Mouse (Mus musculus) adrenal gland, adult 18-20 months (tissue): ENCODE measurements at regions not wholly inside any gene's neighbourhood (a gene's known extent, or its start where the extent isn't known, plus 50 kb on each side); places are given as distances from the start of the nearest gene placed in this dataset.

Source experiments
- DNase-seq, 2 experiments: peaks; one replicate each; pipeline ENCODE4 v3.0.0; 2021 to 2022; ENCODE audit warnings: low spot score in 2 of 2

DNA sequence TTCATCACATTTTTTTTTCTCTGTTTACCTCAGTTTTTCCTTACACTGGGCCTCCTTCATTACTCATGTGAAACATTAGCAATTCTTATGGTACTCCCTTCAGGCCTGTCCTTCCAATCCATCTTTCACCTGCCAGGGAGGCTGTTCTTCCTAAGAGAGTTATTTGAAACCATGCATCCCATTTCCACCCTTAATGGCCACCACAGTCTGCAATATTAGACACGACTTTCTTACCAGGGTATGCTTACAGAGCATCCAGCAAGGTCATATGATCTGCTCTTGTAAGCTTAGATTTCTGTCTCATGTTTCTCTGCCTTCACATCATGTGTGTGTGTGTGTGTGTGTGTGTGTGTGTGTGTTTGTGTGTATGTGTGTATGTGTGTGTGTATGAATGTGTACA, 739.7 kb upstream of the Frg1 start:
- no peak for DNase-seq

DNA sequence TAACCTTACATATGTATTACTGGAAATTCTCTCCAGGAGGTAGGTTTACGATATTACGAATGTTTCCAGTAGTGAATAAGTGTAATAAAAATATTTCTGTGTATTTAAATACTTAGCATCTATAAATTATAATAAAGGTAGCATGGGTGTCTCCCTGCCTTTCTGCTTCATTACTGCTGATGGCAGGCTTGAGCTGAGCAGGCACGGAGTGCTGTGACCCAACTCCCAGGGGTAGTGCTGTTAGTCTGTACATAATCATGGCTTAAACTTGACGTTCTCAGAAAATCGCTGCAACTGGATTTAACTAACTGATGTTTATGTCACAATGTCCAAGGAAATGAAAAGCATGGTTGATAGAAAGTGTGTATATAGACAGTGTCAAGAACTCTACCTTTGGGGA, 727.8 kb upstream of the Frg1 start:
- no peak for DNase-seq

DNA sequence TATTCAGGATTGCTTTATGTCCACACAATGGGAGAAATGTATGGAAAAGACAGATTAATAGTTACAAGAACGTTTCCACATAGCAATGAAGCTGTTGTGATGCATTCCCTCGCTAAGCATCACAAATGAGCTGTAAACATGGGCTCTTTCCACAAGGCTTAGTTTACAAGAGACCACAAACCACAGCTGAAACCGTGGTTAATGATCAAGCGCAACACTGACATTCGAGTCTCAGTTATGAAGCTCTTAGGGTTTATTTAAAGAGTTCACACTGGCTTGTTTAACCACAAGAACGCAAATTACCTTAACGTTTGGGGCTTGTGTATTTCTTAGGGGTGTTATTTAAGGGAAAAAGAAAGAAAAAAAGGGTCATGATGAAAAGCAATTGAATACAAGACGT, 727.3 kb upstream of the Frg1 start:
- no peak for DNase-seq

DNA sequence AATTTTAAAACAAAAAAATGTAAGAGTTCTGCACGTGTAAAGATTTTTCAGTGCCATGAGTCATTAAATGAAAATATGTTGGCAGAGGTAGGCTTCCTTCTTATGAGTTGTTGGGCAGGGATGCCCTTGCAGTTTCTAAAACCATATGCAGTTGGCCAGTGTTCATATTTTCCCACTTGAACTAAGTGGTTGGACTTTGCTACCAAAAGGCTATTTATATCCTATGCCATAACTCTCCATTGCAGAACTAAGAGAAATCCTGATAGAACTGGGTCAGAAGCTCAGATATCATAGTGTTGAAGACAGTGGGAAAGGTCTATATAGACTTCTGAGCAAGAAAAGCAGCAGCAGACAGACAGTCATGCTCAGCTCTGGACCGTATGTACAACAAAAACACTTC, 690.7 kb upstream of the Frg1 start:
- no peak for DNase-seq

DNA sequence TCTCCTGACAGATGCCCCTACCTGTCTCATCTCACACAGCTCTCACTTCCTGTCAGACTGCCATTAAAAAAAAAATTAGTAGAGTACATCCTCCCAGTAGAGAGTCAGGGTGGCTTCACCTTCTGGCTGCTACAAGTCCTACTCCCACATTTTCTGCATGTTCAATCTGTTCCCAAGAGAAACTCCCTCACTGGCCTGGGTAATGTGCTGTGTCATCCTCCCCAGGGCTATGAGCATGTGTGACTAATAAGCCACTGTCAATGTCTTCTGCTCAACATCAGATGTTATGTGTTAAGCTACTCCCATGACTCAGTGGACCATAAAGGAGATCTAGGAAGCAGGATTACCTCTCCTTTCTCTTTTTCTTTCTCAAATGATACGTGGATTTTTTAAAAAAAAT, 652.4 kb upstream of the Frg1 start:
- no peak for DNase-seq

DNA sequence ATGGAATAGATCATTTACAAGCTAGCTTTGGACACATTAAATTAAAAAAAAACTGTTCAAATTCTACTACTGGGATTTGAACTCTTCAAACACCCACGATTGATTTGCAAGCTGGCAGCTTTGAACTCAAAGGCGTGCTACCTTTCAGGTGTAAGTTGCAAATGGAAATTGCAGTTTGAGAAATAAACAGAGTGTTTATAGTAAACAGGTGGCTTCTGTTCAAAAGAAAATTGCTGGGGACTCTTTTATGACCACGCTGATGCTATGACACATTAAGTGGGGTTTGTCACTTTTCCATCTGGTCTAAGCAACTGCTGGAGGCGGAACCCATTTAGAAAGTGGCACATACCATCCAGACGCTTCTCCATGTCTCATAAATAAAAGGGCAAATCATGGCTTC, 626.7 kb upstream of the Frg1 start:
- DNase-seq: no peak

DNA sequence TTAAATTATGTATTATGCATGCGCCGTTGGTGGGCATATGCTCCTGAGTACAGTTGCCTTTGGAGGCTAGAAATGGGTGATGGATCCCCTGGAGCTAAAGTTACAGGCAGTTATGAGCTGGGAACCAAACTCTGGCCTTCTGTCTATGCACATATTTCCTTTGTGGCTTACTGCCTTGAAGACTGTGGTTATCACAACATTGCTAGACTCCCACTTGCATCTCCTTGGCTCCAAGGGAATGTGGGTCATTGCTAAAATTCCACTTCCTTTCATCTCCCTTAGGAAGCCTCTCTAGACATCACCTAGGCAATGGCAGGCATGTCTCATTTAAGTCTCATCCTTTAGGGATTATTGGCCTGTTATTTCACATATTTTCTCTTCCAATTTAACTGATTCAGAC, 622.4 kb upstream of the Frg1 start:
- no peak for DNase-seq

DNA sequence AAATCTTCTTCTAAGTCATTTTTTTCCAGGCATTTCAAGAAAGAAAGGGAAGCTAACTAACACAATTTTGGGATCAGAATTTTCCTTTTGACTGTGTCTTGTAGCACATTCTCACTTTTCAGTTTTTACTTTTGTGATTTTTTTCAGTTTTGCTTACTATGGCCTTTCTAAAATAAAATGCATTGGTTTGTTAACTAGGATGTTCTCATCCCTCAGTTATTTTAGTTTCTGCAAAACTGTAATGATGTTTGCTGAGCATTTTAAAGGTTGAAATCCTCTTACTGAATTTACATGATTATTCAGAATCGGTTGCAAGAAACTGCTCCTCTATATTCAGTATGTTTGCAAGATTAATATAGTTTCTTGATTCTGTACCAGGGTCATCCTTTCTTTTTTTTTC, 610.1 kb upstream of the Frg1 start:
- DNase-seq: no peak

DNA sequence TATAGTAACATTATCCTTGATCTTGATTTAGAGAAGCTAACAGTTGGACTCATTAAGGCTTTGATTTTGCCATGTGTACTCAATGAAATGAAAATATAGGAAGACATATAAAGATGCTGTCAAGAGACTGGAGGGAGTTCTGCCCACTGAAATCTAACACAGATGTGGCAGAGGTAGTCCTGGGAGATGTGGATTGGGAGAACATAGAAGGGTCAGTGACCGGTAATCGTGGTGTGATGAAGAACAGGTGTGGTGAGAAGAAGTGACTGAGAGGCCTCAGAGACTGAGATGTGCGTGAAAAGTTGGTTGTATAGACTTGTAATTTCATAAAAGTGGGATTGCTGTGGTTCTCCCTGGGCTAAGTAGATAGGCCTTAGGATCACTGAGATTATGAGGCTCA, 600.9 kb upstream of the Frg1 start:
- no peak for DNase-seq

DNA sequence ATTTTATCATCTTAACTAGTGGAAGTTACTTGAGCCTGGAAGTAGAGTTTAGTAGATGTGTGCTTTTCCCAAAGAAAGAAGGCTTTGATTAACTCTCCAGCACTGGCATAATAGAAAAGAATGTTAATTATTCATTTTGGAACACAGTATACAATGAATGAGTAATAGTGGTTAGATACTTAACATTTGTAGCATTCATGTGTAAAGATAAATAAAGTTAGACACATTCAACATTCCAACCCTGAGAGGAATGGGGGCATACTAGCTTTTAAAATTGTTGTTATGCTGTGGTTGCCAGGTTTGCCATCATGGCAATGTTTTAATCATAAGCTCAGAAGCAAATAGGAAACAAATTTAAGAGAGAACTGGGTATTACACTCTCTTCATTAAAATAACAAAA, 586.3 kb upstream of the Frg1 start:
- no peak for DNase-seq

DNA sequence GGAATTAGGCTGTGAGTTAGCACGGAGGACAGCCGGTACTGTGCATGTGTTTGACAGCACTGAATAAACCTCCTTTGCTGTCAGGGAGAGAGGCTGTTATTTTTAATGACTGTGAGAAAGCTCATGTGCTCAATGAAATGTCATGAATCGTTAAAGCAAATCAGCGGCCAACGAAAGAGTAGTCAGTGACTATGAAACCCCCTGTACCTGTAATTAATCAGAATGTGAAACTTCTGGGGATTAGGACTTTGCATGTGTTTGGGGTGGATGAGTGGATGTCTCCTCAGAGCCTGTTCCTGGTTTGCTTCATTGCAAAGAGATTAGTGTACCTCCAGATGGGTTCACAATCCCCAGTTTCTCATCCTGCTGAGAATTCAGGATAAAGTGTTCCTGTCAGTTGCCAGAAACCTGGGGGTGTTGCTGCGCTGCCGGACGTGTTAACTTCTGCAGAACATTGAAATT, 572.2 kb upstream of the Frg1 start:
- DNase-seq: no peak

DNA sequence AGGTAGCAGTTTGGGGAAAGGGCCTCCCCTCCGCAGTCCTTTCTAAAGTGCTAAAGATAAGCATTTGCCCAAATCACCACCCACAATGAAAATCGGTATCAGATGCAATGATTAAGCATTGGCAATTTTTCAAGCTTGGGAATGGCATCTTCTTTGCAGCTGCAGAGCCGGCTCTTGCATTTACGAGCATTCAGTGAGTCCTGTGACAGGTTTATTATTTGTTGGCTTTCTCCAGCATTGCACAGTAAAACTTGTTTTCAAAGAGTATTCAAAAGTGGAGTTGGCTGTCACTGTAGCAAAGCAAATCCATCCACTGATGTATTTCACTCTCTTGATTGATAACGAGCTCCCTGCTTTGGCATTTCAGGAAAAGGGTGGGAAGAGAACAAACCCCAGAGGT, 571.3 kb upstream of the Frg1 start:
- DNase-seq: no peak

DNA sequence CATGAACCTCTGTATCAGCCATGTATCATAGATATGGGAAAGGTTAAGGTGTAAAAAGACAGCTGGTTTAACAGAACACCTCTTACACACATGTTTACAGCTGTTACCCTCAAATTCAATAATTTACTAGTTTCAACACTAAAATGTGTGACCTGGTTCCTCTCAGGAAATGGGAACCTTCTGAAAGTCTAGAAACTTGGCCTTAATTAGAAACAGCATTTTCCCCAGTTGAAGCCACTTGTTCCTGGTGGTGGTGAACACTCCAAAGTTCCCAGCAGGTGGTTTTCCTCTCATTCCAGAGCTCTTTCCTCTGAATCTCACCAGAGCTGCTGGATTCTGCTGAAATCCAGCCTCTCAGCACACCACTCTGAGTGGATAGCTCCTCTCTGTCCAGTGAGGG, 570.5 kb upstream of the Frg1 start:
- DNase-seq: no peak

DNA sequence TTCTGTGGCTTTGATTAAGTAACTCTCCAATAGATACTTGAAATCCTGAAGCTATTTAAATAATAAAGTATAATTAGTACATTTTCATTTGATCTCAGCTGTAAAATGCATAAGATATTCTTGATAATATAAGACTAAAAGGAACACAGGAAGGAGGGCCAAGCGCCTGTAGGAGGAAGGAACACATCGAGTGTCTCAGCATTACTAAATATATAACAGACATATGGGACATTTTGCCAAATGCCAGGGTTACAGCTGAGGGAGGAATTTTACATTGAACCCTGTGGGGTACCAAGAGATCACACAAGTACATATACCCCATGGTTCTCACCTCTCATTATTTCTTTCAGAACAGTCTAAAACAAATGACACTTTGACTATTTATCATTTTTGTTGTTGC, 555.5 kb upstream of the Frg1 start:
- DNase-seq: no peak

DNA sequence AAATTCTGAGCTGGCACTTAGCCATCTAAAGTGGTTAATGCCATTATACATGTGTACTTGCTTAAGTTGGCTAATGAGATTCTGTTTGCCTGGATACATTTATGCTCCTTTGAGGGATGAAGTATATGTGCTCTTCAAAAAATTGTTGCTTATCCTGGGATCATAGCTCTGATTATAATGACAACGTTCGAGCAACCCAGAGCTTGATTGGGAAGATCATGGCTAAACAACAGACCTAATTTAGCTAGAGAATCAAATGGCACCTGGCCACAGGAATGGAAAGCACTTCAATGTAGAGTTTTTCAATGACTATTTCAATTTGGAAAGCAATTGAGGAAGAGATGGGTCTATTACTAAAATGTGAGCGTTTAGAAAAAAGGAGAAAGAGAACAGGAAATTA, 553.7 kb upstream of the Frg1 start:
- no peak for DNase-seq

DNA sequence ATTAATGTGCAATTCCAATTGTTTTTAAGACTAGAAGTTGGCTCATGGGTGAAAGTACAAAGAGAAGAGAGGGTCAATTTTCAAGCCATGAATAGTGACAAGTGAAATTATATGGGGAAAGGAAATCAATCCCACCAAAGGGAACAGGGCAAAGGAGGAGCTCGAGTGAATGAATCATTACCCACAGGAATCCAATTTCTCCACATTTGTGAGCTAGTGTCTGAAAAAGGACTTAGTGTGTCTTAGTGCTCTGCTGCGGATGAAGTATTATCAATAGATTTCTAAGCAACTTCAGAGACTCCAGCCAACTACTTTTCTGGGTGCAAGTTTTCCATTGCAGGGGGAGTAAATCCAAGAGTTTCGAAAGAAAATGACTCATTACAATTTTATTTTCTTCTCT, 552.5 kb upstream of the Frg1 start:
- DNase-seq: no peak

DNA sequence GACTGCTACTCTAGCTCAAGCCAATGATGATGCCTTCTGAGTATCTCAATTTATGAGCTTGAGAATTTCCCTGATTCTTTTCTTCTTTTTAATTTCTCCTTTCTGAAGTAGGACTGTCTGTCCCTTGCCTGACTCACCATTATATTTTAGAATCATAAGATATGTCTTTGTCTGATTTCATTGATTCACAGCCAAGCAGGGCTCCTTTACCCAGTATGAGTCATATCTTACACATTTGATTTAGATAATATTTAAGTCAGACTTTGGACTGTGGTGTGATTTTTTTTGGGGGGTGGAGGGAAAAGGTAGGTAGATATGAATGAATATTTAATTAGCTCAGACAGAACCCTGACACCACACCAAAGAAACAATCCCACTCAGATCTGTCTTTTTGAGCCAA, 547.2 kb upstream of the Frg1 start:
- DNase-seq: no peak

DNA sequence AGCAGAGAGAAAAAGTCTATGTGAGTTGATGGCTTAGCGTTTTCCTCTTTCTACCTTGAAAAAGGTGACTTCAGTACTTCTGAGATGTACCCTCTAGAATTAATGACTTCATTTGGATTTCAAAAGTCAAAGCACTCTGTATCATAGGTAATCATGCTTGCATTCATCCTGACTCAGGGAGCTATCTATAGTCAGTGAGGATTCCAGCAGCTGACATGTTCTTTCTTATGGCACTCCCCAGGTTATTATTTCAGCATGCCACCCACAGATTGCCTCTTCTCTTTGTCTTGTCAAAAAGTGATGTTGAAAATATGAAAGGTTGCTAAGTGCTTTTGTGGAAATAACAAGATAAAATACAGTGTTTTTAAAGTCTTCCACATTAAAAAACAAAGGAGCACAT, 540.0 kb upstream of the Frg1 start:
- DNase-seq: no peak

DNA sequence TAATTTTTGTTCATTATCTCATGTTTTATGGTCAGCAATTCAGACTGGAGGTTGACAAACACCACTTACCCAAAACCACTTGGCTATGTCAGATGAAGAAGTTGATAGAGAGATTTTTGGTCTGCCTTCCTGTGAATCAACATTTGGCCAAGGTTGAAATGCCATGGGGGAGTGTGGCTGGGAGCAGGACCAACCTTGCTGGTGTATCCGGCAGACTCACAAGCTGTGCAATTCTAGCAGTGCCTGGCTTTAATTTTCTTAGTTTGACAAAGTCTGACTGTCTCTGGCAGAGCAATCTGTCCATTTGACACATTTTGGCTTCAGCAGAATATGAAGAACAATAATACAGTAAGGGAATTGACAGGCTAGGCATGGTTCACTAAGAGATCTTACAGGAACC, 533.9 kb upstream of the Frg1 start:
- no peak for DNase-seq

DNA sequence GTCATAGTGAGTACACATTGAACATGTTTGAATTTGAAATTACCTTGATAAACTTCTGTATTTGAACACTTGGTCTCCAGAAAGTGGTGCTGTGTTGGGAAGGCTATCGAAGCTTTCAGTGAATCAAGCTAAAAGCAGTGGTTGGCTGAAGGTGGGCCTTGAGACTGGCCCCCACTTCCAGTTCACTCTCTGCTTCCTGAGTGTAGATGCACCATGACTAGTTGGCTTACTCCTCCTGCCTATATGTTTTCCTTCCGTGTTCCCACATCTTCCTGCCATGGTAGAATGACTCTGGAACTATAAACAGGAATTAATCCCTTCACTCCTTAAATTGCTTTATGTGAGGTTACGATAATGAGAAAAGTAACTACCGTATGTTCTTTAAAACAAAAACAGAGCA, 522.4 kb upstream of the Frg1 start:
- DNase-seq: no peak

DNA sequence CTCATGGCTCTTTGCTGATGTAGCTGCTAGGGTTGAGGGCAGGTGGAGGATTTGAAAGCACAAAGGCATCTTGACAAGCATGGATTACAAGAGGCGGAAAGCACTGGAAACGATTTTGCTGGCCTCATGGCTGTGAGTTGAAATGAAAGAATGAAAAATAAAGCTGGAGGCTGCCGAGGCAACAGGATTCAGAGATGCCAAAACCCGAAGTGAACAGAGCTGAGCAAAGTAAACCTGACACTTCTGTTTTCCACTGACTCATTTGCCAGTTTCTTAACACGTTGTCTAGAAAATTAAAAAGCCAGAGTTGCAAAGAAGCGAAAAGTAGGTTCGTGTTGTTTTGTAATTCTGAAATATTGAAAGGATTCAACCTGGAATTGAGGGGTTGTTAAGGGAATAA, 504.2 kb upstream of the Frg1 start:
- DNase-seq: no peak

DNA sequence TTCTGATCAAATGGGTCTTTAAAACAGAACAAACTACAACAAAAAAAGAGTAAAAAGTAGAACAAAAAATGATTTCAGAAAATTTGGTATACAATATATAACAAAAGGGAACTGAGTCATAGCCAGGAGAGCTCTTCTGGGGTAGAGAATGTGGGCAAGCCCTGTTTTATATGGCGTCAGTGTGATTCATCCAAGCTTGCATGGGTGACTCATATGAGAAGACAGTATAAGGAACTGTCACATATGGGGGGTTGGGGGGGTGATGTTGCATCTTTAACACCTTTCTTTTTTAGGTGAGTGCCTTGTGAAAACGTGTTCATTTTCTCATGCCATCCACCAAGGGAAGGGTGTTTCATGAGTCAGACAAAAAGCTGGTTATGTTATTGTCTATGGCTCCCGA, 503.7 kb upstream of the Frg1 start:
- DNase-seq: no peak

DNA sequence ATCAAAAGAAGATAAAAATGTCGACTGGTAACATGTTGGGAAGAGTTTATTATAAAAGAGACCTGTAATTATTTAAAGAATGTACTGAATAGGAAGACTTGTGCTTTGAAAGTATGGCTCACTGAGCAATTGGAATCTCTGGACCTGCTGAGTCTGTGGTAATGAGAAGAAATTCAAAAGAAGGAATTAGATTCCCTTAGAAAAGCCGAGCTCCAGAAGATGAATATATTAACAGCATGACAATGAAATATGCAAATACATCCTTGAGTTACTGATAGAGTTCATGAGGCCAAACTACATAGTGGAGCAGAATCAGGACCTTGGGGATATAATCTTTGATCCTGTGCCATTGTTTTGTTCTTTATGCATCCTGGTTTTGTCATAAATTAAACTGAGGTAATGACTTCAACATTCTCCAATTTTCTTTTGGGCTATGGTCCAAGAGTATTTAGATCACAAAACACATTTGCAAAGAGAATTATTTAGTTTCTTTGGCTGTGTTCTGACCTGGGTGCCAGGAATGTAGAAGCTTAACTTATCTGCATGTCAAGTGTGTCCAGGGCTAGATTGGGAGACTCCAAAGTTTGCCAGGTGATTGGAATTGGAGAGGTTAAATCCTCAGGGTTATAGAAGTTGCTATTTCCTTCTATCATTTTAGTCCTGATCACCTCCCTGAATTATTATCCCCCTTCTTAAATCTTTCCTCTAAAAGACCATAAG, 461.3 kb upstream of the Frg1 start:
- no peak for DNase-seq
